Mouse (Mus musculus): ENCODE data around the gene Pim1. TPM values are rescaled to one million over a fixed set of nuclear protein-coding genes. Genes with fewer than 3 reads are reported as not detected.

The Pim1 gene
- polyA plus RNA-seq, 1 experiment from 2014 or later: 57.1 TPM

DNA sequence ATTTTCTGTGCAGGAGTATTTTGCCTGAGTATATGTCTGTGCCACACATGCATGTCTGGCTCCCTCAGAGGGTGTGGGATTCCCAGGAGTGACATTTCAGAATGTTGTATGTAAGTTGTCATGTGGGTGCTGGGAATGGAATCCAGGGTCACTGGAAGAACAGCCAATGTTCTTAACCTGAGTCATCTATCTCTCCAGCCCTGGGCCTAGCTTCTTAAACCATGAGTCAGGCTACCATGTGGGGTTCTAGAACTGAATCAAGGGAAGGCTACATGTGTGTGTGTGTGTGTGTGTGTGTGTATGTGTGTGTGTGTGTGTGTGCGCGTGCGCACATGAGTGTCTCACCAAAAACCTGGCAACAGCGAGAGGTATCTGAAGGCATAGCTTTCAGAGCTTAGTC is 34.1 kb upstream of the Pim1 start:
- TF ChIP-seq EP300 (IDR thresholded peaks at IDR 0.05; ENCODE audit: low read depth) (no peak), CTCF (IDR thresholded peaks at IDR 0.05; ENCODE audit: low read depth) (no peak)
- H3K9me3 ChIP-seq (ENCODE audit: low read length): 0 out of 2 replicates have a peak, but pooled peaks cover 2% of the 10 kb centered on the region
- no peak overlapping the region for H3K27ac ChIP-seq (ENCODE audit: low read depth)
- H3K9ac ChIP-seq (replicated peaks): no peak overlapping the region
- no peaks in the 10 kb centered on the region for H3K36me3 ChIP-seq (replicated peaks; ENCODE audit: insufficient read depth, low read length)
- 88% methylated on average over 4 of the region's 4 CpGs for WGBS (ENCODE audit: insufficient replicate concordance)
- no peak for DNase-seq
- no peak for ATAC-seq
- H3K4me1 ChIP-seq (ENCODE audit: insufficient read depth): peaks cover 12% of the 10 kb centered on the region; the same call in 1 of the 2 replicates
- no peak overlapping the region for H3K4me3 ChIP-seq (ENCODE audit: low read depth, low read length)
- H3K27me3 ChIP-seq (ENCODE audit: insufficient read depth, low read length): peaks cover 19% of the 10 kb centered on the region
- H3K4me2 ChIP-seq (ENCODE audit: low read depth, low read length): no peak overlapping the region

DNA sequence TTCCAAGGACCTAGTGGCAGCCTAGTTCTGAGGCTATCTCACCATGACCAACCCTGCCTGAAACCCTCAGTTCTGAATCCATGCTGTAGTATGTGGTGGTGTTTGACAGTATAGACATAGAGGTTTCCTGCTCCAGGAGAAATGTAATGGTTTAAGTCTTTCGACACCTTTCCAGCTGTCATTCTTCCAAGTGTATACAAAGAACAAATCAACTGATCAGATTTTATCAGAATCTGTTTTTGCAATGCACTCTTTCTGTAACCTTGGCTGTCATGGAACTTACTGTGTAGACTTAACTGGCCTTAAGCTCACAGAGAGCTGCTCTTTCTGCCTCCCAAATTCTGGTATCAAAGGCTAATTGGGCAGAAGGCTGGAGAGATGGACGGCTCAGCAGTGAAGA is 33.6 kb upstream of the Pim1 start:
- peaks cover 12% of the 10 kb centered on the region; the same call in 1 of the 2 replicates for H3K4me1 ChIP-seq (ENCODE audit: insufficient read depth)
- DNase-seq (no peak), ATAC-seq (no peak)
- H3K9ac ChIP-seq (replicated peaks): no peak overlapping the region
- no peak overlapping the region for H3K4me2 ChIP-seq (ENCODE audit: low read depth, low read length)
- H3K27ac ChIP-seq (ENCODE audit: low read depth): no peak overlapping the region; the same call in 1 of the 2 replicates
- peaks cover 19% of the 10 kb centered on the region for H3K27me3 ChIP-seq (ENCODE audit: insufficient read depth, low read length)
- H3K9me3 ChIP-seq (ENCODE audit: low read length): 0 out of 2 replicates have a peak, but pooled peaks cover 2% of the 10 kb centered on the region
- no peak for TF ChIP-seq EP300 (IDR thresholded peaks at IDR 0.05; ENCODE audit: low read depth)
- no peaks in the 10 kb centered on the region for H3K36me3 ChIP-seq (replicated peaks; ENCODE audit: insufficient read depth, low read length)
- no peak overlapping the region for H3K4me3 ChIP-seq (ENCODE audit: low read depth, low read length)
- WGBS (ENCODE audit: insufficient replicate concordance): 80% methylated on average over 2 of the region's 2 CpGs

DNA sequence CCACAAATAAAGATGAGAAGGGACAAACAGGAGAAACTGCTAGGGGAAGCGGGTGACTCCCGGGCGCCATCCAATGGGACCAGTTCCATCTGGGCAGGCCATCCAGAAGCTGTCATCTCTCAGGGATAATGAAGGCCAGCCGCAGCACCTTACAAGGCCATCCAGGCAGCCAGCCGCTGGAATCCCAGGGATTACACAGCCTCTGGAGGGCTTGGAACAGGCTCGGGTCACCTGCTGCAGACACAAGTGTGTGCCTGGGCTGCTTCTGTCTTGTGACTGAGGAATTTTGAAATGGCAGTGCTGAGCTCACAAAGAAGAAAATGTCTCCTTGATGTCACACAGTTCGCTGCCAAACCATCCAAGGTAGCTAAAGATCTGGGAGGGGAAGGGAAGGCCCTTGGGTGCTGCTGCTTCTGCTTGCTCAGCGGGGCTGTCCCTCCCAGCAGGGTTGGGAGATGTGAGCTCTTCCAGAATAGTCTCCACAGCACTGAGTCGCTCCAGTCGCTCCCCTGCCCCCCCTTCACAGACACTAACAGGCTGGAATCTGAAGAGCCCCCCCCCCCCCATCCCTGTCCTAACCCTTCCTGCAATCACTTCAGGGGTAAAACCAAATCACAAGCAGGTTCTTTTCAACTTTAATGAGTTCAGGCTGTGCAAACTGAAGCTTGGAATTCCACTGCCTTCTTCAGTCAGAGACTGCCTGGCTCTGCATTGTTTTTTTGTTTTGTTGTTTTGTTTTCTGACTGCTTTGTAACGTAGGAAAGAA is 32.6 kb upstream of the Pim1 start:
- Histone ChIP-seq H3K4me3 (ENCODE audit: low read depth, low read length) (no peak overlapping the region), H3K27me3 (ENCODE audit: insufficient read depth, low read length) (peaks cover 22% of the 10 kb centered on the region), H3K9me3 (ENCODE audit: low read length) (0 out of 2 replicates have a peak, but pooled peaks cover 2% of the 10 kb centered on the region), H3K4me2 (ENCODE audit: low read depth, low read length) (no peak overlapping the region), H3K36me3 (replicated peaks; ENCODE audit: insufficient read depth, low read length) (no peaks in the 10 kb centered on the region), H3K27ac (ENCODE audit: low read depth) (no peak overlapping the region), H3K9ac (replicated peaks) (no peak overlapping the region), H3K4me1 (ENCODE audit: insufficient read depth) (peaks cover 12% of the 10 kb centered on the region; the same call in 1 of the 2 replicates)
- ATAC-seq (no peak), DNase-seq (no peak)
- WGBS (ENCODE audit: insufficient replicate concordance): 70% methylated on average over 11 of the region's 11 CpGs
- TF ChIP-seq EP300 (IDR thresholded peaks at IDR 0.05; ENCODE audit: low read depth): no peak
- TF ChIP-seq CTCF (IDR thresholded peaks at IDR 0.05; ENCODE audit: low read depth): no peak

DNA sequence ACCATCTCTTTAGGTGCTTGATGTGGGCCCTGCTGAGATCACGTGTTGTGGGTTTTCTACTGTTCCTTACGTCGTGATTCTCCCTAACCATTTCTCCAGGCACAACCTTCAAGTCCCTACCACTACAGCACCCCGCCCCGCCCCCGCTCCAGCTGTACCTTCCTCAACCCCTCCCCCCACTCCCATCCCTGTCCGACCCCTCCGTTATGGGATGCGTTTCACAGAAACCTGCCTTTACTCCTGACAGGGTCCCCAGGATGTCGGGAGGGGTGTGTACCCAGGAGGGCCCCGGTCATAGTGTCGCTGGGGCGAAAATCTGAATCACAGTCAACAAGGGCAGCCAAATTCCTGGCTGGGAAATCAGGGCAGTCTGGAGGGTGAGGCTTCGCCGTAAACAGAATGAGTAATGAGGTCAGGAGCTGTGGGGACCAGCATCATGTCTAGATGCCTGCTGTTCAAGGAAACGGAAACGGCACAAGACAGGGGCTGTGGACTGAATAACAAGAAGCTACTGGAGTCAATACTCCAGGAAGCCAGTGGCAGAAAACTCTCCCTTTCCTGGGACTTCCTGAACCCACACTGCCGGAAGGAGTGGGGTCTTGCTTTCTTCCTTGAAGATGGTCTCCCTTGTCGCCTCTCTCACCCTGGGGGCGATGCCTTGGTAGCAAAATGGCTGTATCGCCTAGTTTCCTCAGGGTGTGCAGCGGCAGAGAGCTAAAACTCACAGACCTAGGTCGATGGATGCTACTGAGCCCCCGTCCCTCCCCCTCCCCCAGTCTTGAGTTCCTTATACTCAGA is 31.0 kb upstream of the Pim1 start:
- Histone ChIP-seq H3K27me3 (ENCODE audit: insufficient read depth, low read length) (peaks cover 38% of the 10 kb centered on the region), H3K4me1 (ENCODE audit: insufficient read depth) (peaks cover 14% of the 10 kb centered on the region; the same call in 1 of the 2 replicates), H3K4me2 (ENCODE audit: low read depth, low read length) (peak overlapping the region; percentile 27), H3K27ac (ENCODE audit: low read depth) (peak overlapping the region; percentile 59; the same call in 1 of the 2 replicates), H3K9me3 (ENCODE audit: low read length) (no peaks in the 10 kb centered on the region), H3K36me3 (replicated peaks; ENCODE audit: insufficient read depth, low read length) (no peaks in the 10 kb centered on the region), H3K4me3 (ENCODE audit: low read depth, low read length) (no peak overlapping the region), H3K9ac (replicated peaks) (peak overlapping the region; percentile 35; the same call in 1 of the 2 replicates)
- DNase-seq (peak; percentile 40), ATAC-seq (peak; percentile 71)
- TF ChIP-seq EP300 (IDR thresholded peaks at IDR 0.05; ENCODE audit: low read depth): 0 out of 2 replicates have a peak, but pooled peaks have one; percentile 21
- no peak for TF ChIP-seq CTCF (IDR thresholded peaks at IDR 0.05; ENCODE audit: low read depth)
- WGBS (ENCODE audit: insufficient replicate concordance): 8% methylated on average over 24 of the region's 24 CpGs

DNA sequence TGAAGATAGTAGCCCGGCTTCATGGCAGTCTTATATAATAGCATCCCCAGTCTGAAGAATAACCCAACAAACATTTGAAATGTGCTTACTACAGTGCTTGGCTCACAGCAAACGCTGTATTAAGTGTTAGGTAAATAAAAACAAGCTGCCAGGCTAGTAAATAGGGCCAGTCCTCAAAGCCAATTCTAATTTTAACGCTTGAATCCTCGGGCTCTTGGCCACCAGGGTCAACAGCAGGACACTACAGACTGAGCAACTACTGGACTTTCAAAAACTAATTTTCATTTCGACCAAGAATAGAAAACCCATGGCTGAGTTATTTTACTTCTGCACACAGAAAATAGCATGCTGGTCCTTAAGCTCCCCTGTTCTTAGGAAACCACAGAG is 30.4 kb upstream of the Pim1 start:
- peaks cover 14% of the 10 kb centered on the region; the same call in 1 of the 2 replicates for H3K4me1 ChIP-seq (ENCODE audit: insufficient read depth)
- H3K9ac ChIP-seq (replicated peaks): 0 out of 2 replicates have a peak overlapping the region, but pooled peaks have one; percentile 35
- no peaks in the 10 kb centered on the region for H3K36me3 ChIP-seq (replicated peaks; ENCODE audit: insufficient read depth, low read length)
- peak overlapping the region; percentile 27; the same call in 1 of the 2 replicates for H3K4me2 ChIP-seq (ENCODE audit: low read depth, low read length)
- no peaks in the 10 kb centered on the region for H3K9me3 ChIP-seq (ENCODE audit: low read length)
- TF ChIP-seq EP300 (IDR thresholded peaks at IDR 0.05; ENCODE audit: low read depth) (no peak), CTCF (IDR thresholded peaks at IDR 0.05; ENCODE audit: low read depth) (no peak)
- peaks cover 44% of the 10 kb centered on the region for H3K27me3 ChIP-seq (ENCODE audit: insufficient read depth, low read length)
- DNase-seq: no peak
- no peak overlapping the region for H3K4me3 ChIP-seq (ENCODE audit: low read depth, low read length)
- WGBS (ENCODE audit: insufficient replicate concordance): 28% methylated on average over 5 of the region's 5 CpGs
- no peak for ATAC-seq
- peak overlapping the region; percentile 59; the same call in 1 of the 2 replicates for H3K27ac ChIP-seq (ENCODE audit: low read depth)

DNA sequence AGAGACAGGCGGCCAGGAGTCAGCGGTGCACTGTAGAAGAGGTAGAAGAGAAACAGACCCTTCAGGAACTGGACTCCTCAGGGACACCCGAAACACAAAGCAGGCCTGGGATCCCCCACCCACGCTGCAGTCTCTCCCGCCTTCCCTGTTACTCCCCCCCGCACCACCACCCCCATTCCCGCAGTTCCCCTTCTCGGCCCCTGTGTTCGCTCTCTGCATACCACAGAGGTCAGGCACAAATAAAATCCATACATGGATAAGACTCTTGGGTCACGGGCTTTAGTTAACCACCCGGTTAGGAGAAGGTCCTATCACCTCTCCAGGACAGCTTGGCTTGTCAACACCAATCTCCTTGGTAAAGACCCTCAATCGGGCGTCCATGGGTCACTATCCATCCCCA is 26.9 kb upstream of the Pim1 start:
- 32% methylated on average over 13 of the region's 13 CpGs for WGBS (ENCODE audit: insufficient replicate concordance)
- Histone ChIP-seq H3K36me3 (replicated peaks; ENCODE audit: insufficient read depth, low read length) (no peaks in the 10 kb centered on the region), H3K4me2 (ENCODE audit: low read depth, low read length) (peak overlapping the region; percentile 58), H3K27ac (ENCODE audit: low read depth) (0 out of 2 replicates have a peak overlapping the region, but pooled peaks have one; percentile 22), H3K27me3 (ENCODE audit: insufficient read depth, low read length) (peaks cover 58% of the 10 kb centered on the region), H3K9ac (replicated peaks) (peak overlapping the region; percentile 26), H3K9me3 (ENCODE audit: low read length) (no peaks in the 10 kb centered on the region), H3K4me1 (ENCODE audit: insufficient read depth) (peaks cover 16% of the 10 kb centered on the region), H3K4me3 (ENCODE audit: low read depth, low read length) (0 out of 2 replicates have a peak overlapping the region, but pooled peaks have one; percentile 13)
- ATAC-seq (no peak), DNase-seq (no peak)
- TF ChIP-seq EP300 (IDR thresholded peaks at IDR 0.05; ENCODE audit: low read depth): no peak
- TF ChIP-seq CTCF (IDR thresholded peaks at IDR 0.05; ENCODE audit: low read depth): no peak

All from liver, postnatal 0 days (tissue).